Mouse (Mus musculus): ENCODE results near the gene Olfm2.

- no peak for TF ChIP-seq CTCF (IDR thresholded peaks at IDR 0.05; ENCODE audit: extremely low read depth, insufficient read depth, low read length)
- no peak for TF ChIP-seq POLR2A (IDR thresholded peaks at IDR 0.05; ENCODE audit: extremely low read depth, insufficient read depth, low read length)
These were observed 2.4 kb upstream of the Olfm2 start for GRCm38 (mm10) chr9:20748540-20748939.

Data from cortical plate, adult 2 months (tissue).